Mouse (Mus musculus): Measurements from ENCODE around the gene Trpm8. TPM values are rescaled to one million over a fixed set of nuclear protein-coding genes. Genes with fewer than 3 reads are reported as not detected.

Gene Trpm8
- not detected in 2 replicates for polyA plus RNA-seq (2016; fragmentation: Nextera tagmentation; extraction: Ambion mirVana)

DNA sequence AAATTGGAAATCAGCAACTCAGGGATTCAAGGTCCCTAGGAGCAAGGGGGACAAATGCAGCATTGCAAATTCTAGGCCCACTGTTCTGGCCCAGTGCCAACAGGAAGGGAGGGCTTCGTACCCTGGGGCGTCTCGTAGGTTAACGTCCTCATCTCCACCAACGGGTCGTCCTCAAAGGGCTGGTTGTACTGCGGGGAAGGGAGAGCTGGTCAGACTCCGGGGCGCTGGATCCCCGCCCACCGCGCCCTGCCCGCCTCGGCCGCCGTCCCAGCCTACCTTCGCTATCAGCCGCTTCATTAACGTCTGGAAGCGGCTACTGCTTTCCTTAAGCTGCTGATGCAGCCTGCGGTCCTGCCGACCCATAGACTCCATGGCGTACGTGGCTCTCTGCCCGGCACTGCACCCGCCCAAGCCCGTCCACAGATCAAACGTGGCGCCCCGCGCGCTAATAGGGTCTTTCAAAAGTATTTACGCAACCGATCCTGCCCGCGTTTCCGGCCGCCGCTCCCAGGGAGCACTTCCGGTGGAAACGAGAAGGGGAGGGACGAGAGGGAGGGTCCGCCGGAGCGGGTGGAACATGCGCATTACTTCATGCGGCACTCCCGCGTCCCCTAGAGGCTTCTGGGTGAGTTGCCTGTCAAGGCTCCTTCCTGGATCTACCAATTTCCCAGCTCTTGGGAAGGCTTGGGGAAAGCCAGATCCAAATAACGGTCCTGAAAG, at the start of gene Trpm8, which contains the start of gene Hjurp:
Gene Trpm8 (plus strand): TSS at position 564 of the 720 bp plus-strand sequence.
Gene Hjurp (minus strand): TSS at position 536 of the 720 bp plus-strand sequence.
- no peaks in the 10 kb centered on the region for H3K27me3 ChIP-seq
- peak within 1 kb of the TSS; percentile 62 for H3K4me2 ChIP-seq (replicated peaks)
- H3K9ac ChIP-seq: peak within 1 kb of the TSS; percentile 74
- H3K36me3 ChIP-seq: peaks cover 34% of the 10 kb centered on the region
- peaks cover 13% of the 10 kb centered on the region for H3K4me1 ChIP-seq
- under 1% methylated on average over 50 of the region's 50 CpGs for WGBS
- H3K27ac ChIP-seq: peak within 1 kb of the TSS; percentile 82
- H3K9me3 ChIP-seq: peaks cover 6% of the 10 kb centered on the region; the same call in 1 of the 2 replicates
- peak within 1 kb of the TSS; percentile 58 for H3K4me3 ChIP-seq
- ATAC-seq (ENCODE audit: insufficient number of reproducible peaks, insufficient read depth, low FRiP score, low TSS enrichment): peak; percentile 94

DNA sequence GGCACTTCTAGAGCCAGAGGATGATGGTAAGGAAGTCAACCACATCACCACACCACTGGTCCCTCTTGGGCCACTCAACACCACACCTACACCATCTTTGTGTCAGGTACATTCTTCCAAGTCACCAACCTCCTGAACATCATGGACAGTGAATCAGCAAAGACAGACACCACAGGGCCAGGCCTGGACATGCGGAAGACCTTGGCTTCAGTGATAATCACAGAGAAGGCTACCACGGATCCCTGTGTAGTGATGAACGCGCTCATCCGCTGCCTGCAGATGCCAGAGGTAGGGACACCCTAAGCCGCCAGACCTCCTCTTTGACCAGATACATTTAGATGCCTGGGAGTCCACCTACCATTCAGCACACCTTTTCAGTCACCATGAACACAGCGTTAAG, 49.3 kb upstream of the Trpm8 start:
- Histone ChIP-seq H3K27ac (no peak overlapping the region), H3K4me3 (no peak overlapping the region), H3K4me1 (no peaks in the 10 kb centered on the region), H3K4me2 (replicated peaks) (no peak overlapping the region), H3K9me3 (peaks cover 77% of the 10 kb centered on the region), H3K36me3 (no peaks in the 10 kb centered on the region), H3K27me3 (no peaks in the 10 kb centered on the region), H3K9ac (no peak overlapping the region)
- 68% methylated on average over 7 of the region's 7 CpGs for WGBS
- no peak for ATAC-seq (ENCODE audit: insufficient number of reproducible peaks, insufficient read depth, low FRiP score, low TSS enrichment)

DNA sequence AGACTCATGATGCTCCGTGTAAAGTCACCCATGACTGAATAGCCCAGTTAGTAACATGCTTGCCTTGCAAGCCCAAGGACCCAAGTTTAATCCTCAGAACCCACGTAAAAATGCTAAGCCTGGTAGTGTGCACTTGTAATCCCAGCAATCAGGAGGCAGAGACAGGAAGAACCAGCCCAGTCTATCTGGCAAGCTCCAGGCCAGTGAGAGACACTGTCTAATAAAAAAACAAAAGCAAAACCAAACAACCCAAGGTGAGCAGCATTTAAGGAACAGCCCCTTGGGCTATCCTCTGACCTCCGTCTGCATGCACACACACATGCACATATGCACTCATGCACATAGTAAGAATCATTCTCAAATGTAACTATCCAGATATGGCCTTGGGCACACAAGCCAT, 47.9 kb upstream of the Trpm8 start:
- Histone ChIP-seq H3K27me3 (no peaks in the 10 kb centered on the region), H3K9ac (no peak overlapping the region), H3K4me3 (no peak overlapping the region), H3K9me3 (peaks cover 92% of the 10 kb centered on the region), H3K4me1 (no peaks in the 10 kb centered on the region), H3K27ac (no peak overlapping the region), H3K36me3 (no peaks in the 10 kb centered on the region), H3K4me2 (replicated peaks) (no peak overlapping the region)
- ATAC-seq (ENCODE audit: insufficient number of reproducible peaks, insufficient read depth, low FRiP score, low TSS enrichment): no peak
- WGBS: 77% methylated on average over 3 of the region's 3 CpGs

DNA sequence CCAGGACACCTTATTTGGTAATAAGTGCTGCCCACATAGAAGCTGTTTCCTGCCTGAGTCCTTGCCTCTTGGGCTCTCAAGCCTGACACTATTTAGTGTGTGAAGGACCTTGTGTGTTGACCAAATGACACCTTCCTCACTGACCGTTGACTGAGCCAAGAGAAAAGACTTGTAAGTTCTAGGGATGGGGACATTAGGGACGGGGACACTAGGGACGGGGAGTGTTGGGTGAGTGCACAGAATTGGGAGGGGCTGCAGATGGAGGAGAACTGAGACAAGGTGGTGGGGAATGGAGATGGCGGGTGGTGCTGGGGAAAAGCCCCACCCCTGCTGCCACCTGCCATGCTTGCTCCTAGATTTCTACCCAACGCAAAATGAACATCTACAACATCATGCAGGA, 47.5 kb upstream of the Trpm8 start:
- Histone ChIP-seq H3K36me3 (no peaks in the 10 kb centered on the region), H3K27me3 (no peaks in the 10 kb centered on the region), H3K27ac (no peak overlapping the region), H3K9ac (no peak overlapping the region), H3K4me1 (no peaks in the 10 kb centered on the region), H3K4me3 (no peak overlapping the region), H3K9me3 (peaks cover 96% of the 10 kb centered on the region), H3K4me2 (replicated peaks) (no peak overlapping the region)
- no peak for ATAC-seq (ENCODE audit: insufficient number of reproducible peaks, insufficient read depth, low FRiP score, low TSS enrichment)
- WGBS: 86% methylated on average over 5 of the region's 5 CpGs

DNA sequence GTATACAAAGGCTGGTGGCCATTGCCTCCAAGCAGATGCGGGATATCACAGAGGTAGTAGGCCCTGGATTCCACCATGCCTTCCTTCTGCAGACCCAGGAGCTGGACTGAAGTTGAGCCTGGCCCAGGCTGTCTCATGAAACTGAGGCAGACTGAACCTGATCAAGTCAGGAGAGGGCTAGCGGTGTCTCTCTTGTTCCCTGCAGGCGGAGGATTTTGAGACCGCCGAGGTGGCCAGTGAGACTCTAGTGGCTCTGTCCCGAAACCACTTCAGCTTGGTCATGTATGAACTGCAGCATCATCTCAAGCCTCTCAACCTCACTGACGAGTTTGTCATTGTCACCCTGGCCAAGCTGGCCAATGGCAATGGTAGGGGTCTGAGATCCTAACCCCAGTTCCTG, 47.0 kb upstream of the Trpm8 start:
- ATAC-seq (ENCODE audit: insufficient number of reproducible peaks, insufficient read depth, low FRiP score, low TSS enrichment): no peak
- Histone ChIP-seq H3K4me3 (no peak overlapping the region), H3K4me1 (no peaks in the 10 kb centered on the region), H3K27ac (no peak overlapping the region), H3K9ac (no peak overlapping the region), H3K9me3 (peaks cover 98% of the 10 kb centered on the region), H3K36me3 (no peaks in the 10 kb centered on the region), H3K4me2 (replicated peaks) (no peak overlapping the region), H3K27me3 (no peaks in the 10 kb centered on the region)
- 70% methylated on average over 7 of the region's 7 CpGs for WGBS

DNA sequence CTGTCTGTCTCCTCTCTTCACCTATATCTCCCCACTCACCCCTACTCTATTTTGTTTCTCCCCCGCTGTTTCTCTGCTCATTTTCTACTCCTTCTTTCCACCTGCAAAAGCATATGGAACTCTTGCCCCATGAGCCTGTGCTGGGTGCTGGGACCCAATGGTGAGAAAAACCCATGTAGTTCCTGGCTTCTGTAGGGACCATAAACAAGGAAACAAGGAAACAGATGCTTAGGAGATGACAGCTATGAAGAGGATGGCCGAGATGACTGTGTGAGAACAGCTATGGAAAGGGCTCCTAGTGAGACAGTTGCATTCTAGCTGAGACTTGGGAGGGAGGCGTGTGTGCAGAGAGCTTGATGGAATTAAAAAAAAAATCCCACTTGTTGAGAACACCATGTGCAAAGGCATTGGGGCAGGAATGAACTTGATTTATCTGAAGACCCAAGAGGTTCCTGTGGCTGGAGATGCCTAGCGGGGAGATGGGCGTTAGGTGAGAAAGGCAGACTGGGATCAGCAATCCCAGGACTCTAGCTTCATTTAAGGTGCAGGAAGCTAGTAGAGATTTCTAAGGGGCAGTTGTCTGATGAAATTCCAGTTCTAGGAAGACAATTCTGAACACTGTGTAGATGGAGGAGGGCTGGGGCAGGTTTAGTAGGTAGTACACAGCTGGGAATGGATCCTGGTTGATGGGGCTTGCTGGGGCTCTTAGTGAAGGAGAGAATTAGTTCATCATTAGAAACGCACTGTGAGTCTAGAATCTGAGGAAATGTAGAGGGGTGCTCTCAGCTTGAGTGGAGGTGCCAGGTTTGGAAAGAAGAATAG, 46.3 kb upstream of the Trpm8 start:
- no peak for ATAC-seq (ENCODE audit: insufficient number of reproducible peaks, insufficient read depth, low FRiP score, low TSS enrichment)
- Histone ChIP-seq H3K27me3 (no peaks in the 10 kb centered on the region), H3K4me3 (no peak overlapping the region), H3K27ac (no peak overlapping the region), H3K9me3 (peaks cover 98% of the 10 kb centered on the region), H3K9ac (no peak overlapping the region), H3K4me2 (replicated peaks) (no peak overlapping the region), H3K36me3 (no peaks in the 10 kb centered on the region), H3K4me1 (no peaks in the 10 kb centered on the region)
- WGBS: 74% methylated on average over 6 of the region's 6 CpGs

DNA sequence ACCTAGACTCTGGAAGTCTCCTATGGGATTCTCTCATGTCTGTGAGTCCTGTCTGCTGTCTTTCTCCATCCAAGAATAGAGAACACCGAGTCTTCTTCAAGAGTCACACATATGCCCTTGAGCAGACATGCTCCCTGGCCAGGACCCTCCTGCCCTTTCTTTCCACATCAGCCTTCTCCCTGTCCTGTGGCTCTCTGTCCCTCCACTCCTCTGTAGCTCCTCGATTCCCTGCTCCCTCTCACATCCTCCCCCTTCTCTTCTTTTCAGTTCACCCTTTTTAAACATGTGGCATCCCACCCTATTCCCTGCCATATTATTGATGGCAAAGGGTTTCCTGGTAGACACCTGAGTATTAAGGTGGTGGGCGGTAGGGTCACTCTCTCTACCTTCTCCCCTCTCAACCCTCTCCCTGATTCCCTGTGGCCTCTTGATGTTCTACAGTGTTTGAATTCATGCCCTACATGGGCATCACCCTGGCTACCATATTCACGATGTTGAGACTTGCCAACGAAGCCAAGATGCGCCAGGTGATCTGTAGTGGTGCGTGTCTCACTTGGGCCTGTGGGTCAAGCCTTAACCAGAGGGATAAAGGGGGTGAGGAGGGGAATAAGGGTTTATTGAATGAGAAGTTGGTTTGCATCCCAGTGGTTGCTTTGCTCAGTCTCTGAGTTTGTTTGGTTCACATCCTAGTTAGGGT, 45.5 kb upstream of the Trpm8 start:
- no peaks in the 10 kb centered on the region for H3K4me1 ChIP-seq
- no peaks in the 10 kb centered on the region for H3K36me3 ChIP-seq
- H3K27me3 ChIP-seq: no peaks in the 10 kb centered on the region
- H3K9me3 ChIP-seq: peaks cover 96% of the 10 kb centered on the region
- no peak overlapping the region for H3K27ac ChIP-seq
- no peak overlapping the region for H3K4me2 ChIP-seq (replicated peaks)
- ATAC-seq (ENCODE audit: insufficient number of reproducible peaks, insufficient read depth, low FRiP score, low TSS enrichment): no peak
- 65% methylated on average over 7 of the region's 7 CpGs for WGBS
- no peak overlapping the region for H3K4me3 ChIP-seq
- no peak overlapping the region for H3K9ac ChIP-seq

DNA sequence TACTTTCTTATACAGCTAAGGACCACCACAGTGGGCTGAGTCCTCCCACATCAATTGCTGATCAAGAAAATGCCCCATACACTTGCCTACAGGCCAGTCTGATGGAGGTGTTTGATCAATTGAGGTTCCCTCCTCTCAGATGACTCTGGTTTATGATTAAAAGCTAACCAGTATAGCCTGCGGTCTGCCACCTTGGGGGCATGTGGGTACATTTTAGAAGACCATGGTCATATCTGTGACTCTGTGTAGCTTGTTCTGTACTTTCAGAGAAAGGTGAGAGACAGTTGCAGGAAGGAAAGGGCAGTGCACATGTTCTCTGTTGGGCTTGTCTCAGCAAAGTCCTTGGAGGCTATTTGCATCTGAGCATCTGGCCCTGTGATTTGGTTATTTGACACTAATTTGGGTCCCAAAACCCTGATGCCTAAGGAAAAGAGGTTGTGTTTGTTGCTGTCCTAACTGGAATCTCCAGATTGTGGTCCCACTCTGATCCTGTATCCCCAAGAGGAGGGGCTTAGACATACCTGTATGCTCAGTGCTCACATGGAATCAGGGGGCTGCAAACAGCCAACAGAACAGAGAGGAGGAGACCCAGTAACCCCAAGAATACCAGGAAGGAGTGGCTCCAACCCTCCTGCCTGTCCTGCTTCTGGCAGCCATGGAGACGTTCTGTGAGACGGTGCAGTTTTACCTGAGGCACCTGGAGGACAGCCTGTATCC, 44.6 kb upstream of the Trpm8 start:
- no peaks in the 10 kb centered on the region for H3K27me3 ChIP-seq
- no peak for ATAC-seq (ENCODE audit: insufficient number of reproducible peaks, insufficient read depth, low FRiP score, low TSS enrichment)
- H3K9me3 ChIP-seq: peaks cover 97% of the 10 kb centered on the region
- no peak overlapping the region for H3K4me2 ChIP-seq (replicated peaks)
- H3K36me3 ChIP-seq: no peaks in the 10 kb centered on the region
- no peak overlapping the region for H3K9ac ChIP-seq
- H3K4me1 ChIP-seq: no peaks in the 10 kb centered on the region
- H3K27ac ChIP-seq: no peak overlapping the region
- WGBS: 55% methylated on average over 3 of the region's 3 CpGs
- no peak overlapping the region for H3K4me3 ChIP-seq

DNA sequence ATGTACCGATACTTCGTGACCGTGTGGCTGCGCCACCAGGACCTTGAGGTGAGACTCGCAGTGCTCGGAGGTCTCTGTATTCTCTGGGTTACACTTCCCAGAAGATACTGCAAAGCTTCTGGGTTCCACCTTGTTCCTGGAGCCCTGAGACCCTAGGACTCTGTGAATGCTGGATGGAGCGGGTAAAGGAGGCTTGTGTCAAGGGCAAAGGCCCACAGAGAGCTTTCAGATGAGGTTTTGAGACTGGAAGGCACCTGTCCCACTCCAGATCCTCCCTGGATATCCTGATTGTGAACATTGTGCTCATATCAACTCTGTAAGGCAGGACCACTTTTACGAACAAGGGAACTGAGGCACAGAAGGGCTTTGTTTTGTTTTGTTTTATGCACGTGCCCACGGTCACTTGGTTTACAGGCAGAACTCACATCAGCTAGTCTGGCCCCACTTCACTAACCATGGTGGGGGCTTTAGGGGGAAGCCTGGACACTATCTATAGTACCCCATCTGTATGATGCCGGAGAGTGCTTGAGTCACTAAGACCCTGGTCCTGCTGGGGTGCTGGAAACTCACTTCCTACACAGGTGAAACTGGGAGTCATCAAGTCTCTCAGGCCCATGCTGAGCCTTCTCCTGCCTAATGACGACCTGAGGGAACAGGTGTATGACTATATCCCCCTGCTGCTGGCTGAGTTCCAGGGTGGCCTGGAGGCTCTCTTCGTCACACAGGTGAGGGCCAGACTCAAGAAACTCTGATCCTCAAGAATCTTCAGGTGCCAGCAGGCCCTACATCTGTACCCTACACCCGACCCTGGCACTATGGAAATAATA, 43.8 kb upstream of the Trpm8 start:
- H3K4me2 ChIP-seq (replicated peaks): no peak overlapping the region
- no peak for ATAC-seq (ENCODE audit: insufficient number of reproducible peaks, insufficient read depth, low FRiP score, low TSS enrichment)
- H3K27me3 ChIP-seq: no peaks in the 10 kb centered on the region
- H3K4me3 ChIP-seq: no peak overlapping the region
- no peak overlapping the region for H3K9ac ChIP-seq
- no peaks in the 10 kb centered on the region for H3K36me3 ChIP-seq
- H3K4me1 ChIP-seq: no peaks in the 10 kb centered on the region
- H3K27ac ChIP-seq: no peak overlapping the region
- WGBS: 68% methylated on average over 14 of the region's 14 CpGs
- peaks cover 97% of the 10 kb centered on the region for H3K9me3 ChIP-seq

DNA sequence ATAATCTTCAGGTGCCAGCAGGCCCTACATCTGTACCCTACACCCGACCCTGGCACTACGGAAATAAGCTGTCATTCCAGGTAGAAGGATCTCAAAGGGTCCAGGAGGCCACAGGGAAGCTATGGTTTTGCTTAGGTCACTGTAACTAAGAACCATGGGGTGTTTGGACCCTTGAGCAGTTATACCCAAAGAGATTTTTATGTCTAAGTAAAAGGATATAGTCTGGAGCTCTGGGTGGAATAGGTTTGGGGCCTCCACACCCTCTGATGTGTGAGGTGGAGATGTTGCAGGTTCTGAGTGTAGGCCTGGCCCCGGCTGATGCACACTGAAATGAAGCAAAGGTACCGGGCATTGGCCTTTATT, 43.2 kb upstream of the Trpm8 start:
- Histone ChIP-seq H3K9me3 (peaks cover 97% of the 10 kb centered on the region), H3K4me2 (replicated peaks) (no peak overlapping the region), H3K4me3 (no peak overlapping the region), H3K27ac (no peak overlapping the region), H3K36me3 (no peaks in the 10 kb centered on the region), H3K9ac (no peak overlapping the region), H3K27me3 (no peaks in the 10 kb centered on the region), H3K4me1 (no peaks in the 10 kb centered on the region)
- no peak for ATAC-seq (ENCODE audit: insufficient number of reproducible peaks, insufficient read depth, low FRiP score, low TSS enrichment)
- 66% methylated on average over 4 of the region's 4 CpGs for WGBS

DNA sequence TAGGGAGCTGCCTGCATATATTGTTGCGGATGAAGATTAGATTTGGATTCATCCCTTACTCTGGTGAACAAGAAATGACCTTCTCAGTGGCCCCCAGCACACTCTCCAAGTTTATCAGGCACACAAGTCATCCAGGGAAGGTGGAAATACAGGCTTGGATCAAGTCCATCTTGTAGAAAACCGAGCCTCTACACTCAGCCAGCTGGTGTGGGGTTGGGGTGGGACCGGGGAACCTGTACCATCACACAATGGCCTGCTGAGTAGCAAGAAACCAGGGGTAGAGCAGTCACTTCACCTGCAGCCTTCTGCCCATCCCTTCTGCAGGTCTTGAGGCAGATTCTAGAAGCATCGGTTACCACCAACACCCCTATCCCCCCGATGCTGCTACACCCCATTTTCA, 42.8 kb upstream of the Trpm8 start:
- no peaks in the 10 kb centered on the region for H3K36me3 ChIP-seq
- no peak for ATAC-seq (ENCODE audit: insufficient number of reproducible peaks, insufficient read depth, low FRiP score, low TSS enrichment)
- no peaks in the 10 kb centered on the region for H3K4me1 ChIP-seq
- H3K27ac ChIP-seq: no peak overlapping the region
- no peak overlapping the region for H3K4me3 ChIP-seq
- 46% methylated on average over 5 of the region's 5 CpGs for WGBS
- peaks cover 97% of the 10 kb centered on the region for H3K9me3 ChIP-seq
- H3K27me3 ChIP-seq: no peaks in the 10 kb centered on the region
- H3K9ac ChIP-seq: no peak overlapping the region
- no peak overlapping the region for H3K4me2 ChIP-seq (replicated peaks)

Measured in embryonic facial prominence, embryonic 12.5 days (tissue).